Mouse (Mus musculus) kidney, adult 2 months (tissue): ENCODE measurements around the gene Capn7. TPM values are rescaled to one million over a fixed set of nuclear protein-coding genes. Genes with fewer than 3 reads are reported as not detected.

Source experiments
- DNase-seq: peaks from one replicate; pipeline ENCODE4 v3.0.0; 2021
- H3K27ac ChIP-seq: fragments of 200-500 bp; 2 replicates; pipeline ENCODE4 v1.5.1; 2012; ENCODE audit warnings: low read depth, low read length, control low read depth, inconsistent platforms; ENCODE audit not compliant: insufficient read depth
- H3K27me3 ChIP-seq: fragments of 200-500 bp; replicated peaks from 2 replicates; pipeline ENCODE4 v1.6.1; 2012; ENCODE audit warnings: mild to moderate bottlenecking, moderate library complexity, low read length, inconsistent platforms; ENCODE audit not compliant: control insufficient read depth, insufficient read depth
- H3K36me3 ChIP-seq: fragments of 200-500 bp; 2 replicates; pipeline ENCODE4 v1.6.1; 2012; ENCODE audit warnings: mild to moderate bottlenecking, moderate library complexity, low read length, inconsistent platforms; ENCODE audit not compliant: control insufficient read depth, insufficient read depth
- H3K4me1 ChIP-seq: fragments of 200-500 bp; 2 replicates; pipeline ENCODE4 v1.6.1; 2011; ENCODE audit warnings: low read length; ENCODE audit not compliant: control insufficient read depth, insufficient read depth
- H3K4me3 ChIP-seq: fragments of 200-500 bp; 2 replicates; pipeline ENCODE4 v1.5.1; 2011; ENCODE audit warnings: mild to moderate bottlenecking, low read depth, low read length, control low read depth; ENCODE audit not compliant: insufficient read depth
- CTCF ChIP-seq: fragments of 200-500 bp; conservative IDR thresholded peaks from 2 replicates; pipeline ENCODE4 v1.5.1; 2011; ENCODE audit warnings: low read depth, mild to moderate bottlenecking, control low read depth, low read length, moderate library complexity, mixed read lengths; ENCODE audit not compliant: insufficient read depth, insufficient read length
- POLR2A ChIP-seq: fragments of 200-500 bp; IDR thresholded peaks from one replicate; pipeline ENCODE4 v1.6.1; 2011; ENCODE audit warnings: low read depth, low read length, control low read depth
- WGBS: fragments of 180-500 bp; shearing (Covaris S2); methylation state at CpG from one replicate; pipeline ENCODE4 v1.1.7; 2018; 5-methylcytosine and 5-hydroxymethylcytosine counted together
- polyA plus RNA-seq: library from polyadenylated mRNA; depleted of rRNA; stranded (reverse); fragments of >200 nt; gene quantifications from 2 replicates; pipeline ENCODE4 v1.2.3, GENCODE M21; 2012

The Capn7 gene
- polyA plus RNA-seq, 1 experiment = 13.6 TPM

GRCm38 (mm10) chr14:31389421-31390147, 53.1 kb downstream of the Capn7 start:
- 92% methylated on average over 8 of the region's 8 CpGs for WGBS
- Histone ChIP-seq H3K27ac (no peak overlapping the region), H3K4me3 (no peak overlapping the region), H3K36me3 (no peaks in the 10 kb centered on the region), H3K4me1 (peaks cover 22% of the 10 kb centered on the region; the same call in 1 of the 2 replicates), H3K27me3 (no peaks in the 10 kb centered on the region)
- TF ChIP-seq CTCF (no peak), POLR2A (no peak)
- DNase-seq = no peak

GRCm38 (mm10) chr14:31392300-31392699, 55.9 kb downstream of the Capn7 start:
- Histone ChIP-seq H3K36me3 (no peaks in the 10 kb centered on the region), H3K27ac (no peak overlapping the region), H3K4me3 (no peak overlapping the region), H3K27me3 (no peaks in the 10 kb centered on the region), H3K4me1 (peaks cover 11% of the 10 kb centered on the region)
- 77% methylated on average over 5 of the region's 5 CpGs for WGBS
- no peak for DNase-seq
- TF ChIP-seq CTCF (no peak), POLR2A (no peak)

GRCm38 (mm10) chr14:31392873-31393545, 56.6 kb downstream of the Capn7 start:
- H3K4me3 ChIP-seq = no peak overlapping the region
- peaks cover 14% of the 10 kb centered on the region for H3K4me1 ChIP-seq
- no peaks in the 10 kb centered on the region for H3K36me3 ChIP-seq
- TF ChIP-seq POLR2A = no peak
- no peak for TF ChIP-seq CTCF
- no peak overlapping the region for H3K27ac ChIP-seq
- no peaks in the 10 kb centered on the region for H3K27me3 ChIP-seq
- DNase-seq = no peak
- 68% methylated on average over 8 of the region's 8 CpGs for WGBS

DNA sequence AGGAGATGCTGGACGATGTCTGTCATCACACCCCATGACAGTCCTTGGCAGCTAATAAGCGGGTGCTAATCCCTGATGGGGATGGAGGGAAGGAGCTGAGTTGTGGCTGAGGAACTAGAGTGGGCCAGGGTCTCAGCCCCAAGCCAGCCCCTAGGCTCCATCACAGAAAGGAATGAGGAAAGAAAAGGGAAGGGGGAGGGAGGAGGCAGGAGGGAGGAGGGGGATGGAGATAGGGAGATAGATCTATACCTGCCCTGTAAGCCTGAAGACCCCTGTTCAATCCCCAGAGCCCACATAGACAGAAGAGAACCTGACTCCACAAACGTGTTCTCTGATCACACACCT, 57.1 kb downstream of the Capn7 start:
- TF ChIP-seq POLR2A (no peak), CTCF (no peak)
- Histone ChIP-seq H3K36me3 (no peaks in the 10 kb centered on the region), H3K27me3 (no peaks in the 10 kb centered on the region), H3K4me1 (peaks cover 18% of the 10 kb centered on the region), H3K4me3 (no peak overlapping the region), H3K27ac (no peak overlapping the region)
- no peak for DNase-seq
- 83% methylated on average over 3 of the region's 3 CpGs for WGBS

DNA sequence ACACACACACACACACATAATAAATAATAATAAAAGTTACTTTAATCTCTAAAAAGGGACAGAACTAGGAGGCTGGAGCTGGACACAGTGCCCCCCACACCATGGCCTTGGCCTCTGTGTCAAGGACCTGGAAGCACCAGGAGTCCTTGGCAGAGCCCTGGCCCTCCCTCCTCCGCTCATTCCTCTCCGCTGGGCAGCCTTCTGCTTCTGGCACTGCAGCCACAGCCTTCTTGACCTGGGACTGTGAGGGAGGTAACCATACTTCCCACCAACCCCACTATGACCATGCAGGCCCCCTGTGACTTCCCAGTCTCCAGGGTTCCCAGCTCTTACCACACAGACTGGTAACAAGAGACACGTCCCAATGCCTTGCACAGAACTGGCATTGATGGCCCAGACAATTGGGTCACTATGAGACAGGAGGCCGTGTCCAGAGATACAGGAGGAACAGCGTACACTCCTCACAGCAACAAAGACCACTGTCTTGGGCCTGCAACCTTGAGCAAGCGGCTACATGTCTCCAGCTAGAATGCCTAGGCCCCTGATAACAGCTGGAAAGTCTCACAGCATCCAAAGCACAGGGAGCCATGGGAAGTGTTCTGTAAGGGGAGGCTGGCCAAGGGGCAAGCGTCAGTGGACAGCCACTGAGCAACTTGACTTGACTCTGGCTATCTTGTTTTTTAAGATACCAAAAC, 57.6 kb downstream of the Capn7 start:
- no peak for DNase-seq
- Histone ChIP-seq H3K27me3 (no peaks in the 10 kb centered on the region), H3K27ac (0 out of 2 replicates have a peak overlapping the region, but pooled peaks have one; percentile 4), H3K4me3 (no peak overlapping the region), H3K36me3 (no peaks in the 10 kb centered on the region), H3K4me1 (peaks cover 18% of the 10 kb centered on the region)
- WGBS = 68% methylated on average over 7 of the region's 7 CpGs
- TF ChIP-seq CTCF (no peak), POLR2A (no peak)

DNA sequence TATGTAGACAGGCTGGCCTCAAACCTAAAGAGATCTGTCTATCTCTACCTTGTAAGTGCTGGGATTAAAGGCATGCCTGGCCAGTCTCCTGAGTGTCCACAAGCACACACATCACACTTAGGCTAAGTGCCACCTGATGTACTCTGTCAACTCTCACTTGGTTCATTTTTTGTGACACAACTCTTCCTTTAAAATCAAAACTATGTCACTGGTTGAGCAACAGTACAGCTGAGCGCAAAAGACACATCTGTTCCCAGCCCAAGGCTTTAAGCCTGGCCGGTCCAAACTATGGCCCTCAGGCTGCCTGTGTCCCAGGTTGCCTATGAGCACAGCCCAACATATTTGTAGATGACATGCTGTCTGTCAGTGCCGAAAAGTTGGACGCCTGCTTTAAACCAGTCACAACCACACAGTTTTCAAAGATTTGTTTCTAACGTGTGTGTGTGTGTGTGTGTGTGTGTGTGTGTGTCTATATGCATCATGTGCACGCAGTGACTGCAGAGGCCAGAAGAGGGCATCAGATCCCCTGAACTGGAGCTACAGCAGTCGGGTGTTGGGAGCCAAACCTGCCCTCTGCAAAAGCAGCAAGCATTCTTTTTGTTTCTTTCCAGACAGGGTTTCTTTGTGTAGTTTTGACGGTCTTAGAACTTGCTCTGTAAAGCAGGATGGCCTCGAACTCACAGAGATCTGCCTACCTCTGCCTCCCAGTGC, 58.5 kb downstream of the Capn7 start:
- no peak overlapping the region for H3K27ac ChIP-seq
- 92% methylated on average over 9 of the region's 9 CpGs for WGBS
- DNase-seq = no peak

More for the DNA sequence above, 58.5 kb downstream of the Capn7 start:
- no peak overlapping the region for H3K4me3 ChIP-seq
- no peaks in the 10 kb centered on the region for H3K27me3 ChIP-seq
- H3K36me3 ChIP-seq = no peaks in the 10 kb centered on the region
- TF ChIP-seq POLR2A = no peak
- peak; percentile 31; the same call in 1 of the 2 replicates for TF ChIP-seq CTCF
- peaks cover 21% of the 10 kb centered on the region for H3K4me1 ChIP-seq
